Mouse (Mus musculus) neural tube, embryonic 15.5 days (tissue): ENCODE results near the gene Dock10. TPM values are rescaled to one million over a fixed set of nuclear protein-coding genes. Genes with fewer than 3 reads are reported as not detected.
"Not testable (repeated sequence)": the region's sequence is repeated elsewhere in the genome, so short reads cannot be mapped to it uniquely, and the experiment has no call there.

ENCODE experiments used
- ATAC-seq: fragments of 200-750 bp; cut with Nextera tagmentation; 2 replicates; pipeline ENCODE4 v1.8.0; 2017; ENCODE audit warnings: mild to moderate bottlenecking, moderate TSS enrichment, moderate library complexity; ENCODE audit not compliant: low FRiP score
- H3K27ac ChIP-seq: fragments of 300-500 bp; sonication (generic); replicated peaks from 2 replicates; pipeline ENCODE4 v1.5.1; 2015; ENCODE audit warnings: mild to moderate bottlenecking, inconsistent platforms
- H3K27me3 ChIP-seq: fragments of 300-500 bp; sonication (generic); replicated peaks from 2 replicates; pipeline ENCODE4 v1.6.1; 2015; ENCODE audit warnings: inconsistent platforms
- H3K36me3 ChIP-seq: fragments of 300-500 bp; sonication (generic); 2 replicates; pipeline ENCODE4 v1.6.1; 2015; ENCODE audit warnings: inconsistent platforms
- H3K4me1 ChIP-seq: fragments of 300-500 bp; sonication (generic); 2 replicates; pipeline ENCODE4 v1.6.1; 2015; ENCODE audit warnings: inconsistent platforms
- H3K4me2 ChIP-seq: fragments of 300-500 bp; sonication (generic); 2 replicates; pipeline ENCODE4 v1.6.1; 2015; ENCODE audit warnings: inconsistent platforms, mild to moderate bottlenecking, moderate library complexity
- H3K4me3 ChIP-seq: fragments of 300-500 bp; sonication (generic); replicated peaks from 2 replicates; pipeline ENCODE4 v1.5.1; 2015; ENCODE audit warnings: mild to moderate bottlenecking, inconsistent platforms
- H3K9ac ChIP-seq: fragments of 300-500 bp; sonication (generic); replicated peaks from 2 replicates; pipeline ENCODE4 v1.6.1; 2015; ENCODE audit warnings: mild to moderate bottlenecking, inconsistent platforms
- H3K9me3 ChIP-seq: fragments of 300-500 bp; sonication (generic); replicated peaks from 2 replicates; pipeline ENCODE4 v1.6.1; 2016; ENCODE audit warnings: inconsistent platforms
- WGBS: fragments of 180-500 bp; shearing (Covaris S2); methylation state at CpG from one replicate; pipeline ENCODE4 v1.1.7; 2015; ENCODE audit warnings: mixed read lengths; 5-methylcytosine and 5-hydroxymethylcytosine counted together
- polyA plus RNA-seq: library from polyadenylated mRNA; unstranded; fragments of >200 nt; fragmentation: Nextera tagmentation; extraction: Ambion mirVana; gene quantifications from 2 replicates; pipeline ENCODE4 v1.2.1, GENCODE M21; 2015

Dock10 gene
- polyA plus RNA-seq, 1 experiment from 2014 or later, result 5.8 TPM

DNA sequence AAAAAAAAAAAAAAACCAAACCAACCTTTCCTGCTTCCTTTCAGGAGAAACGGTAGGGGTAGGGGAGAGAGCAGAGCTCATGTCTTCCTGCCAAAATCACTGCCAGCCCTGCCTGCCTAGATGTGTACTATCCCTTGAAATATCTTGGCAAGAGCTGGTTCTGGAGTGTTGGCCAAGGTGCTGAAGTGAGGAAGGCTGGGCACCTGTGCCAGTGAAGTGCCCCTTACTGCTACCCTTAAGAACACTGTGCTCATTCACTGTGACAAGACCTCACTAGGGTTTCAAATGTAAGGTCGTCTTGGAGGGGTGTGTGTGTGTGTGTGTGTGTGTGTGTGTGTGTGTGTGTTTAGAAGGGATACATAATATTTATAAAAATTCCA lies 2.3 kb downstream of the Dock10 start:
- peak overlapping the region; percentile 3; the same call in 1 of the 2 replicates for H3K4me2 ChIP-seq
- WGBS, result 34% methylated on average over 2 of the region's 2 CpGs
- no peak for ATAC-seq

GRCm38 (mm10) chr1:80755296-80756059 lies 2.8 kb downstream of the Dock10 start:
- no peak overlapping the region for H3K9ac ChIP-seq
- WGBS, result 81% methylated on average over 7 of the region's 7 CpGs
- no peak overlapping the region for H3K4me3 ChIP-seq
- H3K27me3 ChIP-seq, result peaks cover 9% of the 10 kb centered on the region; the same call in 1 of the 2 replicates
- H3K36me3 ChIP-seq, result no peaks in the 10 kb centered on the region
- no peak overlapping the region for H3K27ac ChIP-seq
- no peak overlapping the region for H3K4me2 ChIP-seq
- ATAC-seq, result no peak
- H3K4me1 ChIP-seq, result peaks cover 19% of the 10 kb centered on the region
- peaks cover 4% of the 10 kb centered on the region; the same call in 1 of the 2 replicates for H3K9me3 ChIP-seq

More for the DNA sequence above, 2.3 kb downstream of the Dock10 start:
- no peak overlapping the region for H3K4me3 ChIP-seq
- H3K27ac ChIP-seq, result no peak overlapping the region
- H3K36me3 ChIP-seq, result no peaks in the 10 kb centered on the region
- peaks cover 19% of the 10 kb centered on the region for H3K4me1 ChIP-seq
- H3K9me3 ChIP-seq, result peaks cover 4% of the 10 kb centered on the region; the same call in 1 of the 2 replicates
- H3K9ac ChIP-seq, result no peak overlapping the region
- H3K27me3 ChIP-seq, result peaks cover 9% of the 10 kb centered on the region; the same call in 1 of the 2 replicates

GRCm38 (mm10) chr1:80749122-80749521 lies 9.2 kb downstream of the Dock10 start:
- not testable (repeated sequence) for H3K27ac ChIP-seq, H3K9me3 ChIP-seq, H3K27me3 ChIP-seq, H3K36me3 ChIP-seq, H3K4me3 ChIP-seq, H3K9ac ChIP-seq, H3K4me2 ChIP-seq, ATAC-seq, H3K4me1 ChIP-seq
- WGBS, result 95% methylated on average over 2 of the region's 2 CpGs

GRCm38 (mm10) chr1:80746691-80747463 lies 11.4 kb downstream of the Dock10 start:
- H3K4me1 ChIP-seq, result no peaks in the 10 kb centered on the region
- no peaks in the 10 kb centered on the region for H3K27me3 ChIP-seq
- no peak overlapping the region for H3K4me2 ChIP-seq
- H3K4me3 ChIP-seq, result no peak overlapping the region
- no peak overlapping the region for H3K27ac ChIP-seq
- H3K9ac ChIP-seq, result no peak overlapping the region
- H3K9me3 ChIP-seq, result no peaks in the 10 kb centered on the region
- 72% methylated on average over 2 of the region's 2 CpGs for WGBS
- ATAC-seq, result no peak
- H3K36me3 ChIP-seq, result no peaks in the 10 kb centered on the region

DNA sequence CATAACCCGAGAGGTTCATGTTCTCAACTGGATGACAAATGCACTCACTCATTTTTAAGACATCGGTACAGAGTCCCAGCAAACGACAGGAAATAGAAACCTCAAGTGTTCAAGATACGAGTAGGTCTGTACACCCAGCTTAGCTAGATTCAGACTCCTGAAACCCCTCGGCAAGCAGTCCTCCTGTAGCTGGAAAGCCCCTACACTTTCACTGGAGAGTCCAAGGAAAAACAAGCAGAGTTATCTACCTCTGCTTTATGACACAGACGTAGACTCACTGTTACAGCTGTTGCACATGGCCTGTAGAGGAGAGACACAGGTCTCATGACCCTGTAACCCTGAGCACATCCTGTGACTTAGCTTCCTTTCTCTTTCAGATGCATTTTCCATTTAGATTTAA lies 12.1 kb downstream of the Dock10 start:
- WGBS, result 92% methylated on average over 6 of the region's 6 CpGs
- Histone ChIP-seq H3K9me3 (no peaks in the 10 kb centered on the region), H3K4me1 (no peaks in the 10 kb centered on the region), H3K27me3 (no peaks in the 10 kb centered on the region), H3K4me2 (no peak overlapping the region), H3K4me3 (no peak overlapping the region), H3K9ac (no peak overlapping the region), H3K27ac (no peak overlapping the region), H3K36me3 (no peaks in the 10 kb centered on the region)
- no peak for ATAC-seq

DNA sequence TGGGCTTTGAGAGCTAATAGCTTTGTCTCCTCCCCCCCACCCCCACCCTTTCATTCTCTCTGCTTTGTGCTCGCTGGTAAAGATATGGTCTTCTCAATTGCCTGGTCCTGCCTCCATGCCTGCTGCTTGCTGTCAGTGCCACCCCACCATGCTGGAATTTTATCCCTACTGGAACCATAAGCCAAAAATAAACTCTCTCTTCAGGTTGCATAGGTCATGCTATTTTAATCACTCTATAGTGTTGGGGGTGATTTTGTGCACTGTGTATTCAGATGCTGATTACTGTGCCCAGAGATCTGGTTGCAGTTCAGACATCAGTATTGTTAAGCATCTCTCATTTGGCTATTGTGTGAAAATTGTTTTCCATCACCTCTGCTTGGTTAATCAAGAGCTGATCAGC lies 18.9 kb downstream of the Dock10 start:
- no peaks in the 10 kb centered on the region for H3K9me3 ChIP-seq
- no peaks in the 10 kb centered on the region for H3K27me3 ChIP-seq
- no peak overlapping the region for H3K27ac ChIP-seq
- no peak overlapping the region for H3K9ac ChIP-seq
- no peak overlapping the region for H3K4me3 ChIP-seq
- ATAC-seq, result no peak
- 27% methylated on average over 1 of the region's 1 CpGs for WGBS
- H3K4me2 ChIP-seq, result no peak overlapping the region
- no peaks in the 10 kb centered on the region for H3K4me1 ChIP-seq
- no peaks in the 10 kb centered on the region for H3K36me3 ChIP-seq

DNA sequence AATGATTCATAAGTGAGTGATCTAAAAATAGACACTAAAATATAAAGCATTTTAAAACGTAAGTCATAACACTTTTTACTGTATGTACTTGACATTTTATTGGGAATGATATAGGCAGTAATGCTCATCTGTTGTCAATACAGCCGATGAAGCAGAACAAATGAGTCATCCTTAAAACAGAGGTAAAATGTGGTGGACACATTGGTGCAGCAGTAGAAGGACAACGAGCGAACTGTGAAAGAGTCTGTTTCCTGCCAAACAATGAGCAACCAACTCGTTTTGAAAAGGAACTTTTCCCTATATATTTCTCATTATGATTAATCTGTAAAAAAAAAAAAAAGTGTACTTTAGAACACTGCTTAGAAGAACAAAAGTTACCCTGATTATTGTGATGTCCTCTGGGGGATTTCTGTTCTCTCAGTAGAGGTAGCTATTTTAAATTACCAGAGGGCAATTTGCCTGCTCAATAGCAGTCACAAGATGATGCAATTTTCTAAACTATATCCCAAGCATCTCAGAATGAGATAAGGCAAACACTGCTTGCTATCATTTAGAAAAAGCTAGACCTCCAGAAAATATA lies 20.4 kb downstream of the Dock10 start:
- 77% methylated on average over 5 of the region's 5 CpGs for WGBS
- ATAC-seq, result no peak
- H3K9ac ChIP-seq, result no peak overlapping the region
- no peaks in the 10 kb centered on the region for H3K27me3 ChIP-seq
- no peak overlapping the region for H3K4me3 ChIP-seq
- no peaks in the 10 kb centered on the region for H3K36me3 ChIP-seq
- H3K4me2 ChIP-seq, result no peak overlapping the region
- no peaks in the 10 kb centered on the region for H3K4me1 ChIP-seq
- no peak overlapping the region for H3K27ac ChIP-seq
- no peaks in the 10 kb centered on the region for H3K9me3 ChIP-seq

DNA sequence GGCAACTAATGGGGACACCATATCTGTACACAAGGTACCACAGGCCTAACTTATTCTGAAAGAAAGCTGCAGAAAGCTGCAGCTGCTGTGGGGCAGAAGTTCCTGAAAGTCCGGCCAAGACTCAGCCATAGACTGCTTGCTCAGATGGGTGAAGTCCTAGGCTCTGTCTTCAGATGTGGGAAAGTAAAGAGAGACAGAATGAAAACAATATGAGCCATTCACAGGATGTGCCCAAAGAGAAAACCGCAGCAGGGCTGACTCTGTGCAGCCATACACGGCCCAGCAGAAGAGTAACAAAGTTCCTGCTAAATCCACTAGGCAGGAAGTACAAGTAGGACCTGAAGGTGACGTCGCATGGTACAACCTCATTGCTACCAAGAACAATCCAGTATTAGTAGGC lies 27.7 kb downstream of the Dock10 start:
- Histone ChIP-seq H3K27me3 (no peaks in the 10 kb centered on the region), H3K27ac (no peak overlapping the region), H3K36me3 (no peaks in the 10 kb centered on the region), H3K9ac (no peak overlapping the region), H3K4me1 (no peaks in the 10 kb centered on the region), H3K9me3 (no peaks in the 10 kb centered on the region), H3K4me2 (no peak overlapping the region), H3K4me3 (no peak overlapping the region)
- ATAC-seq, result no peak
- 88% methylated on average over 5 of the region's 5 CpGs for WGBS

- 94% methylated on average over 4 of the region's 4 CpGs for WGBS
- Histone ChIP-seq H3K27ac (no peak overlapping the region), H3K4me1 (no peaks in the 10 kb centered on the region), H3K4me3 (no peak overlapping the region), H3K36me3 (no peaks in the 10 kb centered on the region), H3K27me3 (no peaks in the 10 kb centered on the region), H3K4me2 (no peak overlapping the region), H3K9me3 (no peaks in the 10 kb centered on the region), H3K9ac (no peak overlapping the region)
- ATAC-seq, result no peak
These were observed 28.2 kb downstream of the Dock10 start for GRCm38 (mm10) chr1:80730174-80730573.

GRCm38 (mm10) chr1:80728183-80728582 lies 30.1 kb downstream of the Dock10 start:
- H3K9ac ChIP-seq, result no peak overlapping the region
- no peaks in the 10 kb centered on the region for H3K27me3 ChIP-seq
- H3K9me3 ChIP-seq, result no peaks in the 10 kb centered on the region
- H3K4me3 ChIP-seq, result no peak overlapping the region
- H3K36me3 ChIP-seq, result no peaks in the 10 kb centered on the region
- no peak overlapping the region for H3K4me2 ChIP-seq
- no peak for ATAC-seq
- 68% methylated on average over 1 of the region's 1 CpGs for WGBS
- H3K4me1 ChIP-seq, result no peaks in the 10 kb centered on the region
- H3K27ac ChIP-seq, result no peak overlapping the region

GRCm38 (mm10) chr1:80727403-80727802 lies 30.9 kb downstream of the Dock10 start:
- H3K4me1 ChIP-seq, result no peaks in the 10 kb centered on the region
- 83% methylated on average over 4 of the region's 4 CpGs for WGBS
- ATAC-seq, result no peak

GRCm38 (mm10) chr1:80722647-80723046 lies 35.7 kb downstream of the Dock10 start:
- Histone ChIP-seq H3K4me3 (no peak overlapping the region), H3K27ac (no peak overlapping the region), H3K9ac (no peak overlapping the region), H3K9me3 (no peaks in the 10 kb centered on the region), H3K4me1 (no peaks in the 10 kb centered on the region), H3K4me2 (no peak overlapping the region), H3K27me3 (no peaks in the 10 kb centered on the region), H3K36me3 (no peaks in the 10 kb centered on the region)
- ATAC-seq, result no peak
- 45% methylated on average over 4 of the region's 4 CpGs for WGBS

More at GRCm38 (mm10) chr1:80727403-80727802, 30.9 kb downstream of the Dock10 start:
- Histone ChIP-seq H3K27me3 (no peaks in the 10 kb centered on the region), H3K9ac (no peak overlapping the region), H3K9me3 (no peaks in the 10 kb centered on the region), H3K4me3 (no peak overlapping the region), H3K27ac (no peak overlapping the region), H3K4me2 (no peak overlapping the region), H3K36me3 (no peaks in the 10 kb centered on the region)
